Mouse (Mus musculus): ENCODE results near the gene Cldn11.

- TF ChIP-seq CTCF (IDR thresholded peaks at IDR 0.05; ENCODE audit: control insufficient read depth, insufficient read depth, insufficient read length), result no peak
- no peak for TF ChIP-seq USF1 (IDR thresholded peaks at IDR 0.05; ENCODE audit: low read depth)
- TF ChIP-seq MYOG (IDR thresholded peaks at IDR 0.05; ENCODE audit: control insufficient read depth, extremely low read depth, insufficient read length), result no peak
- TF ChIP-seq MAX (IDR thresholded peaks at IDR 0.05), result no peak
Observed at GRCm38 (mm10) chr3:31203947-31204346, 54.2 kb downstream of the Cldn11 start.

Data from C2C12 (cell line).